Mouse (Mus musculus) erythroblast, adult 5-6 weeks (primary cell): ENCODE data around the gene Anln. TPM values are rescaled to one million over a fixed set of nuclear protein-coding genes. Genes with fewer than 3 reads are reported as not detected.
A peak's percentile ranks its signal among the peaks of the same experiment; 100 is the strongest.
"Not testable (repeated sequence)": the region's sequence is repeated elsewhere in the genome, so short reads cannot be mapped to it uniquely, and the experiment has no call there.

Experiments
- ATAC-seq: replicated peaks from 2 replicates; pipeline ENCODE4 v1.8.0; 2016; ENCODE audit warnings: moderate number of reproducible peaks, mild to moderate bottlenecking, moderate TSS enrichment, inconsistent platforms; ENCODE audit not compliant: poor library complexity, low FRiP score, severe bottlenecking
- total RNA-seq, 2 experiments: library from RNA; stranded (forward) in 1 of 2; stranded (reverse) in 1 of 2; fragments of 150-400 nt in 1 of 2; fragments of 200-764, 138-1000 nt in 1 of 2; gene quantifications; 2 replicates each; pipeline versions ENCODE4 v1.2.3 to v1.2.4; 2015 to 2017; ENCODE audit warnings: low replicate concordance in 2 of 2

Anln gene
- total RNA-seq, 2 experiments from 2014 or later = 35.8 to 47.1 TPM

- not testable (repeated sequence) for ATAC-seq
Observed at GRCm38 (mm10) chr9:22403501-22403900, 14.5 kb upstream of the Anln start.

GRCm38 (mm10) chr9:22402976-22403375, 14.0 kb upstream of the Anln start:
- no peak for ATAC-seq

GRCm38 (mm10) chr9:22402001-22402400, 13.0 kb upstream of the Anln start:
- no peak for ATAC-seq

- no peak for ATAC-seq
Observed at GRCm38 (mm10) chr9:22399021-22399420, 10.0 kb upstream of the Anln start.

GRCm38 (mm10) chr9:22394725-22395124, 5.7 kb upstream of the Anln start:
- ATAC-seq = no peak

GRCm38 (mm10) chr9:22390390-22390789, 1.4 kb upstream of the Anln start:
- no peak for ATAC-seq

- 0 out of 2 replicates have a peak, but pooled peaks have one; percentile 0 for ATAC-seq
Observed at GRCm38 (mm10) chr9:22389736-22390245, 803 bp upstream of the Anln start.

- ATAC-seq = peak; percentile 79
Observed at GRCm38 (mm10) chr9:22388401-22388980, 497 bp downstream of the Anln start.

- no peak for ATAC-seq
Observed at GRCm38 (mm10) chr9:22387901-22388300, 1.1 kb downstream of the Anln start.

- no peak for ATAC-seq
Observed at GRCm38 (mm10) chr9:22385890-22386289, 3.1 kb downstream of the Anln start.

GRCm38 (mm10) chr9:22376086-22376485, 12.9 kb downstream of the Anln start:
- ATAC-seq = no peak

GRCm38 (mm10) chr9:22372760-22373159, 16.2 kb downstream of the Anln start:
- 0 out of 2 replicates have a peak, but pooled peaks have one; percentile 51 for ATAC-seq

- no peak for ATAC-seq
Observed at GRCm38 (mm10) chr9:22368030-22368429, 21.0 kb downstream of the Anln start.

- no peak for ATAC-seq
Observed at GRCm38 (mm10) chr9:22366621-22367020, 22.4 kb downstream of the Anln start.

GRCm38 (mm10) chr9:22366221-22366620, 22.8 kb downstream of the Anln start:
- no peak for ATAC-seq

- no peak for ATAC-seq
Observed at GRCm38 (mm10) chr9:22360916-22361315, 28.1 kb downstream of the Anln start.

- no peak for ATAC-seq
Observed at GRCm38 (mm10) chr9:22355919-22356318, 33.1 kb downstream of the Anln start.

GRCm38 (mm10) chr9:22353901-22354300, 35.1 kb downstream of the Anln start:
- no peak for ATAC-seq

- no peak for ATAC-seq
Observed at GRCm38 (mm10) chr9:22353465-22353864, 35.5 kb downstream of the Anln start.

GRCm38 (mm10) chr9:22340331-22340730, 48.7 kb downstream of the Anln start:
- ATAC-seq = no peak

GRCm38 (mm10) chr9:22337217-22337616, 51.8 kb downstream of the Anln start:
- no peak for ATAC-seq
